Comparison of ENCODE assay signal across 7 mouse cellular contexts in the genomic region with DNA sequence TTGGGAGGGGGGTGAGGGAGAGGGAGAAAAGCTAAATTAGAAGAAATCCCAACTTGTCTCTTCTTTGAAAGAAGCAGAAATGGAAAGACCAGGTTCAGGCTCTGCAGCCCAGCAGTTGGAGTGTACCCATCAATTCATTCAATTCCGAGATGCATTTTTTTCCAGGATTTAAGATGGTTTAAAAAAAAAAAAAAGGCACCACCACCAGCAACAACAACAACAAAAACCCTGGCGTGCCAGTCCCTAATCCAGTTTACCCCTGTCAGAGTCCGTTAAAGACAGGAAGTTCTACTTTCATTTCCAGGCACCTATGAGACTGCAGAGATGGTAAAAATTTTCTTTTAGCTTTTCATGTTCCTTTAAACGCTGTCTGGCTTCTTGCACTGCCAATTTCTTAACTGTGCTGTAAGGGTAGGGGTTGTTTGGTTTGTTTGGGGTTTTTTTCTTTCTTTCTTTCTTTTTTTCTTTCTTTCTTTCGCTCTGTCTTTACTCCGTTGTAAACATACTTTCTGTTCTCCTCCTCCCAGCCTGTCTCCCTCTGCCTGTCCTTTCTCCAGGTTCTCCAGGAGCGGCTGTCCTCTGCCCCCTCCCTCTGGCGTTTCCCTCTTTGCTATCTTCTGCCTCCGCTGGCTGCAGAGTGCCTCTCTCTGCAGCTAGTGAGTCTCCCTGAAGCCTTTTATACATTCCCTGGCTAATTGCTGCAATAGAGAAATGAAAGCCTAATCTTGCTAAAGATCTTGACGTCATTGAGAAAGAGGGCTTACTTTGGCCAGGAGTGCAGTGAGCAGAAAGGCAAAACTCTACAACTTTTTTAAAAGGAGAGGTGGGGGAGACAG. TPM values are rescaled to one million over a fixed set of nuclear protein-coding genes. Genes with fewer than 3 reads are reported as not detected.
A peak's percentile ranks its signal among the peaks of the same experiment; 100 is the strongest.
DNase-seq lines count a peak whose midpoint lies in the region; ATAC-seq and TF ChIP-seq lines count a peak whose summit lies in the region.

A gene (minus strand): TSS at position 51 of the 836 bp plus-strand sequence.

- no peaks in the 10 kb centered on the region for H3K36me3 ChIP-seq in neural tube, embryonic 12.5 days
- no peaks in the 10 kb centered on the region for H3K36me3 ChIP-seq in embryonic facial prominence, embryonic 13.5 days
- no peaks in the 10 kb centered on the region for H3K36me3 ChIP-seq in hindbrain, embryonic 16.5 days (ENCODE audit: control insufficient read depth, insufficient read depth, low read length)
- H3K36me3 ChIP-seq in liver, embryonic 15.5 days (replicated peaks), result no peaks in the 10 kb centered on the region
- no peaks in the 10 kb centered on the region for H3K36me3 ChIP-seq in stomach, embryonic 14.5 days (ENCODE audit: control insufficient read depth, insufficient read depth, low read length)

- ATAC-seq in neural tube, embryonic 12.5 days (ENCODE audit: low FRiP score, low read depth), result no peak
- no peak for ATAC-seq in embryonic facial prominence, embryonic 13.5 days (ENCODE audit: insufficient number of reproducible peaks, insufficient read depth, low FRiP score, low TSS enrichment, low read depth)
- ATAC-seq in hindbrain, embryonic 16.5 days, result no peak
- ATAC-seq in liver, embryonic 15.5 days (ENCODE audit: insufficient read depth), result no peak
- no peak for ATAC-seq in stomach, embryonic 14.5 days (ENCODE audit: insufficient number of reproducible peaks, insufficient read depth, low FRiP score, low read depth)

- WGBS in neural tube, embryonic 12.5 days, result 30% methylated on average over 10 of the region's 10 CpGs
- WGBS in embryonic facial prominence, embryonic 13.5 days, result 9% methylated on average over 10 of the region's 10 CpGs
- WGBS in hindbrain, embryonic 16.5 days, result 29% methylated on average over 10 of the region's 10 CpGs
- 16% methylated on average over 10 of the region's 10 CpGs for WGBS in liver, embryonic 15.5 days (ENCODE audit: insufficient replicate concordance)
- 14% methylated on average over 10 of the region's 10 CpGs for WGBS in stomach, embryonic 14.5 days

- no peak within 1 kb of the TSS for H3K27ac ChIP-seq in neural tube, embryonic 12.5 days
- no peak within 1 kb of the TSS for H3K27ac ChIP-seq in bone marrow macrophage, adult 2 months (ENCODE audit: insufficient read depth, low read depth, low read length)
- H3K27ac ChIP-seq in embryonic facial prominence, embryonic 13.5 days, result peak within 1 kb of the TSS; percentile 44; the same call in 1 of the 2 replicates
- H3K27ac ChIP-seq in hindbrain, embryonic 16.5 days (ENCODE audit: low read depth, low read length), result no peak within 1 kb of the TSS
- no peak within 1 kb of the TSS for H3K27ac ChIP-seq in liver, embryonic 15.5 days (replicated peaks)
- no peak within 1 kb of the TSS for H3K27ac ChIP-seq in stomach, embryonic 14.5 days (ENCODE audit: low read length)

- no peak for DNase-seq in neural tube, embryonic 10.5 days (ENCODE audit: extremely low spot score, low spot score)

- H3K4me2 ChIP-seq in neural tube, embryonic 12.5 days (replicated peaks), result 0 out of 2 replicates have a peak within 1 kb of the TSS, but pooled peaks have one; percentile 15
- peak within 1 kb of the TSS; percentile 63 for H3K4me2 ChIP-seq in embryonic facial prominence, embryonic 13.5 days
- H3K4me2 ChIP-seq in hindbrain, embryonic 16.5 days (ENCODE audit: low read length), result peak within 1 kb of the TSS; percentile 38
- H3K4me2 ChIP-seq in liver, embryonic 15.5 days, result peak within 1 kb of the TSS; percentile 35
- peak within 1 kb of the TSS; percentile 29 for H3K4me2 ChIP-seq in stomach, embryonic 14.5 days (replicated peaks; ENCODE audit: low read depth, low read length)

- TF ChIP-seq CTCF in bone marrow macrophage, adult 2 months (IDR thresholded peaks at IDR 0.05; ENCODE audit: low read depth, low read length), result no peak

- no peak within 1 kb of the TSS for H3K9ac ChIP-seq in neural tube, embryonic 12.5 days
- peak within 1 kb of the TSS; percentile 61 for H3K9ac ChIP-seq in embryonic facial prominence, embryonic 13.5 days
- H3K9ac ChIP-seq in hindbrain, embryonic 16.5 days (ENCODE audit: low read depth, low read length), result no peak within 1 kb of the TSS
- no peak within 1 kb of the TSS for H3K9ac ChIP-seq in liver, embryonic 15.5 days
- H3K9ac ChIP-seq in stomach, embryonic 14.5 days (replicated peaks; ENCODE audit: low read depth, low read length), result no peak within 1 kb of the TSS

- H3K4me1 ChIP-seq in neural tube, embryonic 12.5 days, result no peaks in the 10 kb centered on the region
- H3K4me1 ChIP-seq in bone marrow macrophage, adult 2 months (ENCODE audit: control insufficient read depth, insufficient read depth, low read length), result no peaks in the 10 kb centered on the region
- H3K4me1 ChIP-seq in embryonic facial prominence, embryonic 13.5 days, result peaks cover 5% of the 10 kb centered on the region
- no peaks in the 10 kb centered on the region for H3K4me1 ChIP-seq in hindbrain, embryonic 16.5 days (ENCODE audit: control insufficient read depth, insufficient read depth, low read depth, low read length)
- H3K4me1 ChIP-seq in liver, embryonic 15.5 days (replicated peaks), result no peaks in the 10 kb centered on the region
- no peaks in the 10 kb centered on the region for H3K4me1 ChIP-seq in stomach, embryonic 14.5 days (ENCODE audit: control insufficient read depth, insufficient read depth, low read length)

- no peaks in the 10 kb centered on the region for H3K27me3 ChIP-seq in neural tube, embryonic 12.5 days (replicated peaks)
- H3K27me3 ChIP-seq in embryonic facial prominence, embryonic 13.5 days, result no peaks in the 10 kb centered on the region
- H3K27me3 ChIP-seq in hindbrain, embryonic 16.5 days (replicated peaks; ENCODE audit: control insufficient read depth, insufficient read depth, low read length), result no peaks in the 10 kb centered on the region
- no peaks in the 10 kb centered on the region for H3K27me3 ChIP-seq in liver, embryonic 15.5 days
- H3K27me3 ChIP-seq in stomach, embryonic 14.5 days (ENCODE audit: control insufficient read depth, insufficient read depth, low read length), result no peaks in the 10 kb centered on the region

- no peaks in the 10 kb centered on the region for H3K9me3 ChIP-seq in neural tube, embryonic 12.5 days
- H3K9me3 ChIP-seq in embryonic facial prominence, embryonic 13.5 days, result no peaks in the 10 kb centered on the region
- no peaks in the 10 kb centered on the region for H3K9me3 ChIP-seq in hindbrain, embryonic 16.5 days (ENCODE audit: control insufficient read depth, low read length)
- H3K9me3 ChIP-seq in liver, embryonic 15.5 days (replicated peaks), result no peaks in the 10 kb centered on the region
- no peaks in the 10 kb centered on the region for H3K9me3 ChIP-seq in stomach, embryonic 14.5 days (ENCODE audit: control insufficient read depth, low read depth, low read length)

- H3K4me3 ChIP-seq in neural tube, embryonic 12.5 days, result no peak within 1 kb of the TSS
- peak within 1 kb of the TSS; percentile 40 for H3K4me3 ChIP-seq in bone marrow macrophage, adult 2 months (ENCODE audit: insufficient read depth, low read length)
- H3K4me3 ChIP-seq in embryonic facial prominence, embryonic 13.5 days, result peak within 1 kb of the TSS; percentile 36
- 0 out of 2 replicates have a peak within 1 kb of the TSS, but pooled peaks have one; percentile 3 for H3K4me3 ChIP-seq in hindbrain, embryonic 16.5 days (ENCODE audit: low read length)
- H3K4me3 ChIP-seq in liver, embryonic 15.5 days (replicated peaks), result no peak within 1 kb of the TSS
- H3K4me3 ChIP-seq in stomach, embryonic 14.5 days (ENCODE audit: low read depth, low read length), result peak within 1 kb of the TSS; percentile 17

- no peak for TF ChIP-seq POLR2A in bone marrow macrophage, adult 2 months (IDR thresholded peaks at IDR 0.05; ENCODE audit: borderline replicate concordance, low read depth, low read length)

RNA-seq across cellular contexts. Expression of the gene that starts here (rescaled TPM):
- polyA plus RNA-seq in neural tube, embryonic 12.5 days (2016; fragmentation: Nextera tagmentation; extraction: Ambion mirVana), result 0.20 and 0.36 TPM in 2 replicates
- polyA plus RNA-seq in bone marrow macrophage, adult 2 months (2012; ENCODE audit: insufficient read depth, insufficient read length, missing spikeins), result 0.27 and 0.28 TPM in 2 replicates
- polyA plus RNA-seq in embryonic facial prominence, embryonic 13.5 days (2015; fragmentation: Nextera tagmentation; extraction: Ambion mirVana), result 1.0 and 1.3 TPM in 2 replicates
- 0.11 TPM in 2 replicates for polyA plus RNA-seq in hindbrain, embryonic 16.5 days (2015; fragmentation: Nextera tagmentation; extraction: Ambion mirVana)
- polyA plus RNA-seq in liver, embryonic 15.5 days (2015; fragmentation: Nextera tagmentation; extraction: Ambion mirVana), result 0.09 TPM in 2 replicates
- 0.77 and 1.1 TPM in 2 replicates for polyA plus RNA-seq in stomach, embryonic 14.5 days (2014; fragmentation: Nextera tagmentation; extraction: Ambion mirVana)

Comparison
In these comparisons a context has a peak if more than half of its experiments do, and no peak if none do; other contexts are left out.
1. H3K4me3 ChIP-seq: peak in bone marrow macrophage, adult 2 months (single experiment), embryonic facial prominence, embryonic 13.5 days (single experiment), hindbrain, embryonic 16.5 days (single experiment) and stomach, embryonic 14.5 days (single experiment); none in neural tube, embryonic 12.5 days (single experiment) and liver, embryonic 15.5 days (single experiment).
2. Peak in every context shown above with its lines, with median percentiles within 50 percentile points of each other: H3K4me2 ChIP-seq.